Mouse (Mus musculus) ES-E14 (cell line): ENCODE results near the gene Nav2. TPM values are rescaled to one million over a fixed set of nuclear protein-coding genes. Genes with fewer than 3 reads are reported as not detected.

Experiments
- DNase-seq: peaks from one replicate; pipeline ENCODE4 v3.0.0-alpha.2; 2013; ENCODE audit warnings: low read depth, low spot score
- H3K27ac ChIP-seq: 2 replicates; pipeline ENCODE4 v1.5.1; 2012; ENCODE audit warnings: low read depth, mild to moderate bottlenecking, low read length, moderate library complexity, mixed read lengths; ENCODE audit not compliant: poor library complexity, insufficient read depth, severe bottlenecking
- H3K36me3 ChIP-seq: 2 replicates; pipeline ENCODE4 v1.6.1; 2012; ENCODE audit warnings: mild to moderate bottlenecking, low read length, moderate library complexity, mixed read lengths; ENCODE audit not compliant: control insufficient read depth, poor library complexity, insufficient read depth, severe bottlenecking
- H3K4me1 ChIP-seq, 2 experiments: fragments of 150-350 bp in 1 of 2; sonication (generic) in 1 of 2; 2 replicates each; pipeline ENCODE4 v1.6.1; 2012; ENCODE audit warnings: low read length in 2 of 2, mild to moderate bottlenecking in 1 of 2, mixed read lengths in 1 of 2; ENCODE audit not compliant: control insufficient read depth in 2 of 2, insufficient read depth in 2 of 2, poor library complexity in 1 of 2
- H3K4me3 ChIP-seq, 2 experiments: fragments of 150-350 bp in 1 of 2; sonication (generic) in 1 of 2; 2 replicates each; pipeline ENCODE4 v1.5.1; 2012; ENCODE audit warnings: low read length in 2 of 2, low read depth in 1 of 2, mild to moderate bottlenecking in 1 of 2, mixed read lengths in 1 of 2; ENCODE audit not compliant: insufficient read depth in 1 of 2, poor library complexity in 1 of 2, severe bottlenecking in 1 of 2
- H3K9ac ChIP-seq: 2 replicates; pipeline ENCODE4 v1.6.1; 2012; ENCODE audit warnings: low read depth, mild to moderate bottlenecking, low read length, mixed read lengths; ENCODE audit not compliant: poor library complexity, insufficient read depth, severe bottlenecking
- H3K9me3 ChIP-seq: fragments of 150-350 bp; sonication (generic); 2 replicates; pipeline ENCODE4 v1.6.1; 2012; ENCODE audit warnings: low read depth, mild to moderate bottlenecking, low read length; ENCODE audit not compliant: control insufficient read depth, insufficient read depth
- CHD2 ChIP-seq: IDR thresholded peaks from 2 replicates; pipeline ENCODE4 v1.6.1; 2014; ENCODE audit warnings: mild to moderate bottlenecking, low read depth, low read length, inconsistent platforms
- HCFC1 ChIP-seq: IDR thresholded peaks from 2 replicates; pipeline ENCODE4 v1.6.1; 2012; ENCODE audit warnings: low read length, inconsistent platforms, borderline replicate concordance; ENCODE audit not compliant: insufficient read depth
- MAFK ChIP-seq: IDR thresholded peaks from 2 replicates; pipeline ENCODE4 v1.6.1; 2014; ENCODE audit warnings: mild to moderate bottlenecking, low read depth, low read length, inconsistent platforms; ENCODE audit not compliant: insufficient read depth
- ZC3H11A ChIP-seq: IDR thresholded peaks from 2 replicates; pipeline ENCODE4 v1.6.1; 2012; ENCODE audit warnings: low read depth, mild to moderate bottlenecking, inconsistent platforms, low read length, borderline replicate concordance
- ZNF384 ChIP-seq: IDR thresholded peaks from 2 replicates; pipeline ENCODE4 v1.6.1; 2012; ENCODE audit warnings: low read depth, low read length, inconsistent platforms
- in situ Hi-C, 2 experiments: fragments of 600-800 bp; cut with MboI; formaldehyde crosslinking; loops; one replicate each; pipeline ENCODE4 v1.15.1; 2025; ENCODE audit warnings: low sequenced_read_pairs in 2 of 2, inconsistent platforms in 1 of 2; ENCODE audit not compliant: unreplicated experiment in 2 of 2
- total RNA-seq: library from RNA; depleted of rRNA; stranded (reverse); fragments of 300-350 nt; gene quantifications from 2 replicates; pipeline ENCODE4 v1.2.3, GENCODE M21; 2012

The Nav2 gene
- total RNA-seq, 1 experiment: 18.2 TPM

DNA sequence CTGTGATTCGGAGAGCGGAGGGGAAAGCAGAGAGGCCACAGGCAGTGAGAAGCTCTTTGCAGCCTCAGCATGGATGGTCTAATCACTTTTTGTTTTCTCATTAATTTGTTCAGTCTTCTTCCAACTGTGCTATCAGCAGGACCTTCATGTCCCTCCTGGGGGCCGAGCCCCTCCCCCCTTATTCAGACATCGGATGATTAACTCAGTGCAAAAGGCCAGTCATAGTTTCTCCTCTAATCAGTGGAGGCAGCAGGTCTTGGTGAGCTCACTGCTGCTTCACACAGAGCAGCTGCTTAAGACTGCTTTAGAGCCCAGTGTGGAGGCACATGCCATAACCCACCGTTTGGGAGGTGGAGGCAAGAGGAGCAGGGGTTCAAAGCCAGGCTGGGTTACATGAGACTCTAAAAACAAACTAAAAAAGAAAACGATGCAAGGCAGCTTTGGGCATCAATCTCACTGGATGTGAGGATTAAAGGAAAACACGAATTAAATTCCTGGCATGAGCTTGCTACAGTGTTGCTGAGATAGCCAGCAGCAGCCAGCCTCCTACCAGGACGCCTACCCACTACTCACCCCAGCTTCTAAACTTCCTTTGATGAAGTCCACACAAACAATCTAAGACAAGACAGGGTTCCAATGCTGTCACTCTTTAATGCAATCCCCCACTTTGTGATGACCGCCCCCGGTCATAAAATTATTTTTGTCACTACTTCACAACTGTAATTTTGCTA is 120.9 kb downstream of the Nav2 start:
- H3K4me3 ChIP-seq: no peak overlapping the region
- in situ Hi-C loops: no loop called here
- H3K36me3 ChIP-seq: no peaks in the 10 kb centered on the region
- H3K9me3 ChIP-seq: no peaks in the 10 kb centered on the region
- H3K27ac ChIP-seq: no peak overlapping the region
- TF ChIP-seq HCFC1: no peak
- no peak for TF ChIP-seq MAFK
- TF ChIP-seq ZC3H11A: no peak
- no peaks in the 10 kb centered on the region for H3K4me1 ChIP-seq
- H3K9ac ChIP-seq: no peak overlapping the region
- DNase-seq: no peak

DNA sequence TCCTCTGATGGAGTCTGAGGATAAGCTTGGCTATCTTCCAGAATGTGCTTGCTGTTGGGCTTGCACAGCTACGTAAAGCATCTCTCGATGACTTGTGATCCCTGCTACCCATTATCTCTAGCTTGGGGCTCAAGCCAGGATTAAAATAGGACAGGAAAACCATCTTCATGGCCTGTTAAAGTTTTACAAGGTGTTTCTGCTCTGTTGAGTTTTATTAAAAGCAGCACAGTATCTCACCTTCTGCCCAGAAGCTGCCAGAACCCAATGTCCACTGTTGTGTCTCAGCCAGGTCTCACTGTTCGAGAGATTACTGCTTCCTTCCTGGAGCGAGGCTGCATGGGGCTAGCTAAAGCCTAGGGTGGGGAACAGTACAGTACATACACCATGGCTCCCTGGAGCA is 123.7 kb downstream of the Nav2 start:
- no peaks in the 10 kb centered on the region for H3K36me3 ChIP-seq
- TF ChIP-seq MAFK (no peak), ZC3H11A (no peak), ZNF384 (no peak), CHD2 (no peak), HCFC1 (no peak)
- in situ Hi-C loops: no loop called here
- no peak for DNase-seq
- H3K9ac ChIP-seq: no peak overlapping the region
- H3K27ac ChIP-seq: no peak overlapping the region
- H3K4me1 ChIP-seq: no peaks in the 10 kb centered on the region
- no peak overlapping the region for H3K4me3 ChIP-seq
- H3K9me3 ChIP-seq: no peaks in the 10 kb centered on the region

DNA sequence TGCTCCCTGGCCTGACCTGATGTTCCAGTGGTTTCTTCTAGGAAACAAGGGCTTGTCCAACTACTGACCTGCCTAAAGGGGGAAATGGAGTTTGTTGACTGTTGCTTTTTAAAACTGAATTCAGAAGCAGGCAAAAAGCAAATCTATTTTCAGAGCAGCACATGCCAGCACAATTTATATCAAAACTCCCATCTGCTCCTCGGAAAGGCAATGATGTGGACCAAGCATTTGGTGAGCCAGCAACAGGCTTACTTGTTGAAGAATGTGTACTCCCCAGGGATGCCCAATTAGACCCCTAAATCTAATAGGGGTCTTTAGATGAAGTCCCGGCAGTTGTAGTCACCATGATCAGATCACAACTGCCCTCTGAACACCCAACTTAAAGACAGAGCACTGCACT is 125.7 kb downstream of the Nav2 start:
- Histone ChIP-seq H3K4me3 (no peak overlapping the region), H3K4me1 (no peaks in the 10 kb centered on the region), H3K36me3 (no peaks in the 10 kb centered on the region), H3K27ac (no peak overlapping the region), H3K9me3 (no peaks in the 10 kb centered on the region), H3K9ac (no peak overlapping the region)
- TF ChIP-seq ZC3H11A: no peak
- TF ChIP-seq CHD2: no peak
- no peak for TF ChIP-seq HCFC1
- TF ChIP-seq MAFK: no peak
- TF ChIP-seq ZNF384: no peak
- in situ Hi-C loops: no loop called here
- DNase-seq: no peak

DNA sequence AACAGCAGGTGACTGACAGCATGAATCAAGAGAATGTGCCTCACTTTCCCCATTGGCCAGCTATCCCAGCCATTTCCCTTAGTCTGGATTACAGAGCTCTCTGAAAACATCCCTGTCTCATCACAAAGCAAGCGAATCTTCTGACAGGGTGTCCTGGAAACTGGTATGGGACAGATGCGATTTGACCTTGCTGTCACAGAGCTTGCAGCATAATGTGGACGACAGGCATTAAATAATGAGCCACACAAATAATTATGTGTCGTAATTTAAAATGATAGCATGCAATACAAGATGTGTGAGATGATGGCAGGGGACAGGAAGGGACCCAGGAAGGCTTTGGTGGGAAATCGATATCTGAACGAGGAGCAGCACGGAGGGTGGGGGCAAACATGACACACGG is 131.6 kb downstream of the Nav2 start:
- in situ Hi-C loops: no loop called here
- Histone ChIP-seq H3K4me1 (no peaks in the 10 kb centered on the region; a peak in 1 of 4 replicates), H3K27ac (no peak overlapping the region), H3K9me3 (no peaks in the 10 kb centered on the region), H3K4me3 (no peak overlapping the region), H3K9ac (no peak overlapping the region), H3K36me3 (no peaks in the 10 kb centered on the region)
- no peak for DNase-seq
- TF ChIP-seq CHD2 (no peak), ZC3H11A (no peak), MAFK (no peak), ZNF384 (no peak), HCFC1 (no peak)
